Mouse (Mus musculus) spleen, adult 2 months (tissue): ENCODE results near the gene Gadl1.

Experiments used
- CTCF ChIP-seq: fragments of 200-500 bp; IDR thresholded peaks from 2 replicates; pipeline ENCODE4 v1.5.1; 2011; ENCODE audit warnings: mild to moderate bottlenecking, inconsistent platforms; ENCODE audit not compliant: insufficient read depth, insufficient read length, insufficient replicate concordance; ENCODE audit errors: extremely low read depth
- POLR2A ChIP-seq: fragments of 200-500 bp; IDR thresholded peaks from 2 replicates; pipeline ENCODE4 v1.6.1; 2011; ENCODE audit warnings: low read depth, low read length, inconsistent platforms

DNA sequence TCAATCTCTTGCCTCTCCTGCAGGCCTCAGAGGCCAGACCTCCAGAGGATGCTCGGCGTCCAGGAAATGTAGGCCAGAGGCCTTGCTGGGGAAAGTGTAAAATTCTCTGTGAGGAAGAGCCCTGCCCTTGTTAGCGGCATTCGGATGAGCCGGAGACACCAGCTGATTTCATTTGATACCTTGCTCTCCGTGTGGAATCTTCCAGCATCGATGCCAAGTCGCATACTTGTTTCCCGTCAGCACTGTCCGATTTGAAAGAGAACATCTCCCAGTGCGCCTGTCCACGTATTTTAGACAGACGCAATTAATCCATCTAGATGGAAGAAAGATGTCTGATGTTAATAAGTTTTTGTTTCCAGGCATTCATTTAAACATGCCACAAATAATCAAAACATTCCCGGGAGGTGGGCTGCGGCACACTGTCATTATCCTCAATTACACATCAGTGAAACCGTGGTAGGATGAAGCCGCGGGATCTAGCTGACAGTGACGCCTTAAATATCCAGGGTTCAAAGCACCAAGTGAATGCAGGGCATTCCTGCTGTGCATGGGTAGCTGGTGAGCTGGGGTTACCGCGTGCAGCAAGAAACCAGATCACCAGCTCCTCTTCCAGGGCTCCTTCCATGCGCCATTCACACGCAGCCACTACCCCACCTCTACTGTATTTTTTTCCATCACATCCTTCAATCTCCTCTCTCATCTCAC lies 86.8 kb downstream of the Gadl1 start:
- TF ChIP-seq POLR2A (no peak), CTCF (no peak)
